Mouse (Mus musculus) kidney, postnatal 25 days (tissue): ENCODE measurements around the gene Wipi2.
A peak's percentile ranks its signal among the peaks of the same experiment; 100 is the strongest.

Experiments used
- DNase-seq, 2 experiments: peaks; one replicate each; pipeline ENCODE4 v3.0.0; 2021; ENCODE audit warnings: mixed read lengths in 2 of 2

The Wipi2 gene

DNA sequence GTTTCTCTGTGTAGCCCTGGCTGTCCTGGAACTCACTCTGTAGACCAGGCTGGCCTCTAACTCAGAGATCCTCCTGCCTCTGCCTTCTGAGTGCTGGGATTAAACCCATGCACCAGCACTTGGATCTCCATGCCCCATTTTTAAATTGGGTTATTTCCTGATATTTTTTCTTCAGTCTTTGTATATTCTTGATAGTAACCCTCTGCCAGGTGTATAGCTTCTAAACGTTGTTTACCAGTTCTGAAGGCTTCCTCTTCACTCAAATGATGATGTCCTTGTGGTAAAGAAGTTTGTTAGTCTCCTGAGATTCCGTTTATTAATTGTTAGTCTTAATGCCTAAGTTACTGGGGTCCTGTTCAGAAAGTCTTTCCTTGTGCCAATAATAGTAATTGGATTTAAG, at the start of gene Wipi2:
Gene Wipi2 (plus strand): TSS at position 301 of the 400 bp plus-strand sequence.
- DNase-seq: no peak

DNA sequence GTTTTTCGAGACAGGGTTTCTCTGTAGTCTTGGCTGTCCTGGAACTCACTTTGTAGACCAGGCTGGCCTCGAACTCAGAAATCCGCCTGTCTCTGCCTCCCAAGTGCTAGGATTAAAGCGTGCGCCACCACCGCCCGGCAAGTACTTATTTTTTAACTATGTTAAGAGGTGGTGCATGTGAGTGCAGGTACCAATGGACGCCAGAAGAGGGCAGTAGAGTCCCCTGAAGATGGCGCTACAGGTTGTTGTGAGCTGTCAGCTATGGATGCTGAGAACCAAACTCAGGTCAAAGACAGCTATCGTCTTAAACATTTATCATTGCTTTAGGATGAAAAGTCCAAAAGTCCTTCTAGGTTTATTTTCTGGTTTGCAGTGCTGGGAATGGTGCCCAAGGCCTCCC, 49.3 kb upstream of the Wipi2 start:
- no peak for DNase-seq

DNA sequence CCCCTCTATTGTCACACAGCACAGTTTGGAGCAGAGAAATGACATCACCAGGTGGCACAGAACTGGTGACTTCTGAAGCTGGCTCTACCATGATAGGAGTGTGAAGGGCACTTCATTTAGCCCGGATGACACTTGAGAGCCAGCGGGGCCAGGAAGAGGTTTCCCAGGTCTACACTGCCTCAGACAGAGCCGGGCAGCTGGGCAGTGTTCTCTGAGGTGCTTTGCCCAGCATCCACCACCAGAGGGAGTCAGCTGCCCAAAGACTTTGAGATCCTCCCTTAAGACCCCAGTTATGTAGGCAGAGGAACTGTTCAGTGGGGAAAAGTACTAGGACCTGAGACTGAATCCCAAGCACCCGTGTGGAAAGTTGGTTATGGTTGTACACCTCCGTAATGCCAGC, 46.0 kb upstream of the Wipi2 start:
- DNase-seq: peak; percentile 48 to 61

DNA sequence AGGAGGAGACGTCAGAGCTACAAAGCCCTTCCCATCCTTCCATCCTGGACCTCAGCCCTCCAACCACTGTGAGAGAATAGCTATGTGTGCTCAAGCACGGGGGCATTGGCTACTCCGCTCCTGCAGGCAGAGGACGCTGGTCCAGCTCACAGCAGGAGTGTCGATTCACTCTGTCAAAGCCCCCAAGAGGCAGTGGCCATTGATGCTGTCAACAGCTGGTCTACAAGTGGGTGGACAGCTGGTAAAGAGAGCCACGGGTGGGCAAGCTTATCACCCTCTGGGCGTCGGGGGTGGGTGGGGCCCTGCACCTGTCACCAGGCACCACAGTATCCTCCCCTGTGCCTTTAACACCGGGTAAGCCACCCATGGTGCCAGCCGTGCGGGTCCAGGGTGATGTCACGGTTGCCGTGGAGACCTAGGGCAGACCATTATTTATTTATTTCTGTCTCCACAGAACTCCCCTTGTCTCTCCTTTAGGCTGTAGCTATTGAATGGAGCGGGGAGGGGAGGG, 43.8 kb upstream of the Wipi2 start:
- DNase-seq: no peak

DNA sequence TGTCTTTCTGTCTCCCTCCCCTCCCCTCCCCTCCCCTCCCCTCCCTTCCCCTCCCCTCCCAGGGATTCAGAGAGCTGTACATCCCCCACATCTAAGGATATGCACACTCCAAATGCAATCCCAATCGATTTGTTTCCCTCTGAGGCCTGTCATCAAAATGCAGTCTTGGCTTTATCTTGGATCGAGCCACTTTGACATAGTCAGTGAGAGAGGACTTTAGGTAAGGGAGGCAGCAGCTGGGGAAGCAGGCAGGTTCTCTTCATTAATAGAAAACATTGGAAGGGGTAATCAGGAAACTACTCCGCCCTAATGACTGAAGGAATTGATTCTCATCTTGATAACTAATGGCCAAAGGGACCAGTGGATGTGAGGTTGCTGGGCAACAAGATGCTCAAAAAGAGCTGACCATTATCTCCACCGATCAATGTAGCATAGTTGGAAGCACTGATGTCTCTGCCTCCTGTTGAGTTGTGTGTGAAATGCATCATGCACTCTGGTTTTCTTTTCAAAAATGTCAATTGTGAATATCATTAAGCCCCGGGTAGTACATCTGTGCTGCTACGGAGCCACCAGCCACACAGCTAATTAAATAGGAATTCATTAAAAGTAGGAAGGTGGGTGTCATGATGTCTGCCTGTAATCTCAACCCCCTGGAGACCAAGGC, 36.4 kb upstream of the Wipi2 start:
- DNase-seq: no peak

DNA sequence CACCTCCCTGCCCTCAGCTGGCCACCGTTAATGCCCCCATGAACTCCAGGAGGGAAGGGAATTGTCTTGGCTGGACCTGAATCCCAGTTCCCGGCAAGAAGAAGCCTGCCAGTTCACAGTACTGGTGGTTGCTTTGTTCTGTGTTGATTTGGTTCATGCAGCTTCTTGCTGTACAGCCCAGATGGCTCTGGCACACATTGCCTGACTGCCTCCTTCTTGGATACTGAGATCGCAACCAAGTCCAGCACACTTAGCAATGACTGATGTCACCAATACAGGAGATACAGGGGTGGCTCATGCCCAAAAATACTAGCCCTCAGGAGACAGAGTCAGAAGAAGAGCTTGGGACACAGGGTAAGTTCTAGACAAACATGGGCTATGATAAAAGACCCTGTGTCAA, 31.8 kb upstream of the Wipi2 start:
- DNase-seq: no peak

DNA sequence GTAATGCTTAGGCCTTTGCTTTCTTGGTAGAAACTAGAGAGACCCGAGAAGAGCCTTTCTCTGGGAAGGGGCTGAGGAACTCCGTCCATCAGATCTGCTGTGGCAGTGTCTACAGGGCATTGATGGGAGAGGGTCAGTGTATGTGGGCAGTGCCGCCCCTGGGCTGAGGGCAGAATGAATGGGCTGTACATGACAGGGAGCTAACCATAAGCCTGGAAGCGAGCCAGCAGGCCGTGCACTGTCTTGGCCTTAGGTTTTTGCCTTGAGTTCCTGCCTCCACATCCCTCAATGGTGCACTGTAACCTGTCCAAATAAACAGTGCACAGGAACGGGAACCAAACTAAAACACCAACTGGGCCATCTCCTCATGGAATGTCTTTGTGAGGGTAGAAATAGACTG, 30.8 kb upstream of the Wipi2 start:
- no peak for DNase-seq

DNA sequence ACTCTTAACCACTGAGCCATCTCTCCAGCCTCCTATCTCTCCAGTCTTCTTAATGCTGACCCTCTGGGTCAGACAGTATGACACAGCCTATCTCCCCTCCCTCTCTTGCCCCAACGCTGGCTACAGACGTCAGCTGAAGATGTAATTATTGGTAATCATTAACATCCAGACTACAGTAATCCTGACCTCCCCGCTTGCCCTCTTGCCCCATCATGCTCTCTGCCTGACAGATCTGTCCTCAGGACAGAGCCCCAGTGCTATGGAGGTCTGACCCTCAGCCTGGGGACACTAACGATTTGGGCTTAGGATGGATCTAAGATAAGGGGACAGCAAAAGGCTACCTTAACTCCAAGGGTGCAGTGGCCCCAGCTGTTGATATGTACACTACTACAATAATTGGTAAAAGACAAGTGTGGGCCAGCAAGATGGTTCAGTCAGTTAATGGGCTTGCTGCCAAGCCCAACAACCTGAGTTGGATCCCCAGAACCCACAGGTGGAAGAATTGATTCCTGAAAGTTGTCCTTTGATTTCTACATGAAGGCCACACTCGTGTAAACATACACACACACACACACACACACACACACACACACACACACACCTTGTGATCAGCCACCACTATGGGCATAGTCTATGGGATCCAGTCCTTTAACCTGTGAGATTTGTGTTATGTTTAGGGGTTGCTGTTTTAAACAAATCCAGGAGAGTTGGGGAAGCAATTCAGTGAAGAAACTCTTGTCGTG, 29.7 kb upstream of the Wipi2 start:
- peak; percentile 7 to 58 for DNase-seq

DNA sequence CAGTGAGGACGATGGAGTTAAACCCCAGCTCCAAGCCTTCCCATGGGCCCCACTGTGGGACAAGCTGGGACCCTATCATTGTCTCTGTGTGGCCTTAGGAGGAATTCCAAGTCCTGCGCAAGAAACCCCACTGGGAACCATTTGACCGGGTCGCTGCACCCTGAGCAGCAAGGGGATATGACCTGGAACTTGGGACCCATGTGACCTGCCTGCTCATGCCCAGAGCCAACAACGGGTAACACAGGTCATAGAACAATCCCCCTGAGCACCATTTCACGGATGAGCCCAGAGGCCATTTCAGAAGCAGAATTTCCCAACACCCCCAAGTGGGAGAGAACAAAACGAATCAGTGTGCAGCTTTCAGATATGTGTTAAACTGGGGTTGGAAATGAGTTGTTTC, 23.1 kb upstream of the Wipi2 start:
- no peak for DNase-seq

DNA sequence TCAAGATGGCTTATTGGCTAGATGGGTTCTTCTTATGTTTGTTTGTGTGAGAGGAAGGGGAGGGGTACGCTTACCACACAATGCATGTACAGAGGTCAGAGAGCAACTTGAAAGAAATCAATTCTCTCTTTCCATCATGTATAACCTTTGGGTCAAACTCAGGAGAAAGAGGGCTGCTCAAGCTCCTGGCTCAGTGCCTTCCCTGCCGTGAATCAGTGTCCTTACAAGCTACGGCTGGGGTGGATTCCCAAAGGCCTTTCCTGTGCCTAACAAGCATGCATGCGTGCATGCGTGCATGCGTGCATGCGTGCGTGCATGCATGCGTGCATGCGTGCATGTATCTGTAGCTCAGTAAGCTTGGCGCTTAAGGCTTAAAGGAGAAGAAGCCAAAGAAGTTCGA, 22.2 kb upstream of the Wipi2 start:
- no peak for DNase-seq

DNA sequence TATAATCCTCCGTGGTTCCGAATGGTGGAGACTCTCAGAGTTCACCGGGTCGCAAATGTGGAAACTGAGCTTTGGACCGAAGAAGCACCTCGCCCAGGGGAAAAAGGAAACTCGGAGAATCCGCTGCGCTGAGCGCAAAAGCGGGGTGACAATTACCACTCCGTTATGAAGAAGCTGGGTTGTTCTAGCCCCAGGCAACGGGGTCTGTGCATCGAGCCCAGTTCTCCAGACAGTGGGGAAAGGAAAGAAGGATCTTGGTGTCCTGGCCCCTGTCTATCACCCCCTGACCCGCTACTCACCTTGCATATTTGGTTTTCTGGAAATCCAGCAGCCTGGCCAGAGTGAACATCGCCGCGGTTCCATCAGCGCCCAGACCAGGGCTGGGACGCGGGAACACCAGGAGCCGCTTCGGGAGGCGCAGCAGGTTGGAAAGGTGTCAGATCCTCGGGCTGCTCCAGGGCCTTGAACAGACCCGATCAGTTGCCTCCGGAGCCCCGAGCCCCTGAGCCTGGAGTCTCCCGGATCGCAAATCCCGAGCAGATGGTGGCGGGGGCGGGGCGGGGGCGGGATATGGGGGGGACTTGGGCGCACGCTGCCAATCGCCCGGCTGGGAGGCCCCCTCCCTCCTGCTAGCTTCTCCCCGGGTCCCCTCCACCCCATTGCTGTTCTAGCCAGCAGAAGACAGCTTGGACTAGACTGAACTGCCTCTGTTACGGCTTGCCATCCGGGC, 19.1 kb upstream of the Wipi2 start, which contains the start of gene Mmd2:
Gene Mmd2 (minus strand): TSS at position 542 of the 730 bp plus-strand sequence.
- DNase-seq: no peak

DNA sequence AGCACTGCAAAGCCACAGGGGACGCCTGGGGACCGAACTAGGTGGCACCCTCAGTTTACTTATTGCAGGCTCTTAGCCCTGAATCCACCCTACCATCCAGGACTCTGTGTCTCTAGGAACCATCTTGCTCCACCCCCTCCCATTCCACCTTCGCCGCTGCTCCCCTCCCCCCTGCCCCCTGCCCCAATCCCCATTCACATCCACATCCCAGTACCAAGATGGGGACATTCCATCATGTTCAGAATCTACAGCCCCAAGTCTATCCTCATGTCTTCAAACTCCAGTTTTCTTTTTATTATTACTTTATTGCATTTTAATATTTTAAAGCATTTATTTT, 18.5 kb upstream of the Wipi2 start:
- no peak for DNase-seq

DNA sequence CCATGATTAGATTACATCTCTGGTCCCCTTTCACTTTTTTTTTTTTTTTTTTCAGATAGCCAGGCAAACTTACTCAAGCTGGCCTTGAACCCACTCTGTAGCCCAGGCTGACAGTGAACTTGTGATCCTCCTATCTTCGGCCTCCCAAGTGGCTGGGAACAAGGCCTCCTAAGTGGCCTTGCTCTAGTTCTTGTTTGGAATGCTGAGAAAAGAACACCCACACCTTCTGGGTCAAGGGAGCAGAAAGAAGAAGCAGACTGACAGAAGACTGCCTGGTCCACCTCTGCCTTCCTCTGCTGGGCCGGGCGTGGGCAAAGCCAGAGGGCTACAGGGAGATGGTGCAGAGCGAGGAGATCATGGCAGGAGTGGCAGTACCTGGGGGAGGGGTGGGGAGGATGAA, 17.1 kb upstream of the Wipi2 start:
- no peak for DNase-seq

DNA sequence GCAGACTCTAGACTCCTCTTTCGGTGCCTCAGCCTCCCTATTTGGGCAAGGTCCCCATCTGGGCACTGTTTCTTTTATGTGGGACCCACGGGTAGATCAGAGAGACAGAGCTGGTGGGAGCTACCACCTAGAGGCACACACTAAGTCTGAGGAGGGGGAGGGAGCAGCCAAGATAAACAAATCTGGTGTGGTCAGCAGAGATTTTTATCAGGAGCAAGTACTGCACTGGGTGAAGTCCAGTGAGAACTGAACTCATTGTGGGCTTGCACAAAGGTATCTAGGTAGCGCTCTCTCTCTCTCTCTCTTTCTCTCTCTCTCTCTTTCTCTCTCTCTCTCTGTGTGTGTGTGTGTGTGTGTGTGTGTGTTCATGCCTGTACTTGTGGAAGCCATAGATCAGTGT, 13.0 kb upstream of the Wipi2 start:
- DNase-seq: no peak

DNA sequence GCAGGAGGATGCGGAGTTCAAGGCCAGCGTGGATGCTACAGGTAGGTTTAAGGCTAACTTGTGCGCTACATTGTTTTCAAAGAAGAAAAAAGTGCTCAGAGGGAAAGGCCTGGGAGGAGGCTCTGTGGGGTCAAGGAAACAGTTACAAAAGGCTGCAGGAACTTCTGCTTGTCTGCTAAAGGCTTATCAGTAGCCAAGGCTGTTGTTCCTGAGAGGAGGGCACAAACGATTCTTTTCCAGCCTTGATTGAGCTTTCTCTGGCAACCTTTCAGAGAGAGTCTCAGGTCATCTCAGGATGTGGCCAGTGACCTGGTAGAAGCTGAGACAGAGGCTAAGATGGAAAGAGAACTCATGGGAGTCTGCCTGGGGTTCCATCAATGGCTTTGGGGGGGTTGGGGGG, 11.9 kb upstream of the Wipi2 start:
- DNase-seq: no peak

DNA sequence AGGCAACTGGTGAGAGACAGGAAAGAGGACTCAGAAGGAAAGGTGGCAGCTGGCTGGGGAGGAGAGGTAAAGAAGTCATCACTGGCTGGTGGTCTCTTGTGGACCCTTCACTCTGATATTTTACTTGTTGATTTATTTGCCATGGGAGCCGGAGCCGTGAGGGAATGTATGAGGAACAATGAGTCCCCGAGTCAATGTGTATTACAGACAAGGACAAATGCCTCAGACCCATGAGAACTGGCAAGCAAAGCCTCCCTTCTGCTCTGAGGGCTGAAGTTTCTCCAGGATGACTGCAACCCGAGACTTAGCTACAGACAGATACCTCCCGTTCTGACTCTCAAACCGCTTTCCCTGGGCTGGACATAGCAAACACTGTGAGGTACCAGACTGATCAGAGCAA, 11.2 kb upstream of the Wipi2 start:
- no peak for DNase-seq

DNA sequence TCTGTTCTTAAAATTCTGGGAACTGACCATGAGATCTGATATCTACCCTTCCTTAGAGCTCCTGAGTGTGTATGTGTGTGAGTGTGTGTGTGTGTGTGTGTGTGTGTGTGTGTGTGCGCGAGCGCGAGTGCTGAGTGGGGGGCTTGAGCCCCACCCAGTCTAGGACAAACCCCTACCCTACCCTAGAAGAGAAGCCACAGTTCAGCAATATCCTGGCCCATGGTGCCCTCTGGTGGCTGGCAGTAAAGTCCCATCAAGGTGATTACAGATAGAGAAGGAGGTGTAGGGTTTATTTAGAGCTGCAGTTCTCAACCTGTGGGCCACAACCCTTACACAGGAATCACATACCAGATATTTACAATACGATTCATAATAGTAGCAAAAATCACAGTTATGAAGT, 7.6 kb upstream of the Wipi2 start:
- DNase-seq: peak; percentile 62 to 70

DNA sequence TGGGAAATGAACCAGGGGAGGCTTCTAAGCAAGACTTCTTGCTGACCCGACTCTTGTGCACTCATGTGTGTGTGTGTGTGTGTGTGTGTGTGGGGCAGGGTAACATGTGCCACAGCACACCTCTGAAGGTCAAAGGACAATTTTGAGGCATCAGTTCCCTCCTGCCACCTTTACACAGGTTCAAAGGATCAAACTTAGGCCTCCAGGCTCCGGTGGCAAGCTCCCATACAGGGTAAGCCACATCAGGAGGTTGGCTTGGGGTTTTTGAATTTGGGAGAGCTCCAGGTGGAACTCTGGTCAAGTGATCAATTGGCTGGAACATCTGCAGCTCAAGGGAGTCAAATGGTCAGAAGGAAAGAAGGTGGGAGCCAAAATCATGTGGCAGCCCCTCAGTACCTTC, 6.1 kb upstream of the Wipi2 start:
- peak; percentile 24 to 68 for DNase-seq

DNA sequence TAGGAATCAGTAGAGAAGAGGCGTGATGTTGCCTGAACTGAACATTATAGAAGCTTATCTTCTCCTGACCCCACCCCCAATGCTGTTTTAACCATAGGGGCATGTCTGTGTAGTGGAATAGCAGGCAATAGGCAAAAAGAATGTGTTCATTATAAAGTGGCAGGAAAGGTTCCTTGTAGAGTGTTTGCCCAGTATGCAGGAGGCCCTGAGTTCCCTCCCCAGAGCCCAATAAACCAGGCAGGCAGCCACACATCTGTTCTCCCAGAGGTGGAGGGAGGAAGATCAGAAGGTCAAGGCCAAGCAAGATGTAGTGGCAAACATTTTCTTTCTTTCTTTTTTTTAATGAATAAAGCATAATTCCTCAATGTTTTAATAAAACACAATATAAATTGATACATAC, 5.4 kb upstream of the Wipi2 start:
- no peak for DNase-seq

DNA sequence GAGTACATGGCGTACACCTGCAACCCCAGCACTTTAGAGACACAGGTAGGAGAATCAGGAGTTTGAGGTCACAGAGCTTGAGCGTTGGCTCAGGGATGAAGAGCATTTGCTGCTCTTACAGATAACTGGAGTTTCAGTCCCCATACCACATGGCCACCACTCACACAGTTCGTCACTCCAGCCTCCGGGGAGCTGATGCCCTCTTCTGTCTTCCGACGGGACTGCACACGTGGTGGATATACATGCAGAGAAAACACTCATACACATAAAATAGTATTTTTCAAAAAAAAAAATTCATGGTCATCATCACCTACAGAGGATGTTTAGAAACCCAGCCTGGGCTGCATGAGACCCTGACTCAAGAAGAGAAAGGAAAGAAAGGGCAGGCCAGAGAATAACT, 4.4 kb upstream of the Wipi2 start:
- no peak for DNase-seq

DNA sequence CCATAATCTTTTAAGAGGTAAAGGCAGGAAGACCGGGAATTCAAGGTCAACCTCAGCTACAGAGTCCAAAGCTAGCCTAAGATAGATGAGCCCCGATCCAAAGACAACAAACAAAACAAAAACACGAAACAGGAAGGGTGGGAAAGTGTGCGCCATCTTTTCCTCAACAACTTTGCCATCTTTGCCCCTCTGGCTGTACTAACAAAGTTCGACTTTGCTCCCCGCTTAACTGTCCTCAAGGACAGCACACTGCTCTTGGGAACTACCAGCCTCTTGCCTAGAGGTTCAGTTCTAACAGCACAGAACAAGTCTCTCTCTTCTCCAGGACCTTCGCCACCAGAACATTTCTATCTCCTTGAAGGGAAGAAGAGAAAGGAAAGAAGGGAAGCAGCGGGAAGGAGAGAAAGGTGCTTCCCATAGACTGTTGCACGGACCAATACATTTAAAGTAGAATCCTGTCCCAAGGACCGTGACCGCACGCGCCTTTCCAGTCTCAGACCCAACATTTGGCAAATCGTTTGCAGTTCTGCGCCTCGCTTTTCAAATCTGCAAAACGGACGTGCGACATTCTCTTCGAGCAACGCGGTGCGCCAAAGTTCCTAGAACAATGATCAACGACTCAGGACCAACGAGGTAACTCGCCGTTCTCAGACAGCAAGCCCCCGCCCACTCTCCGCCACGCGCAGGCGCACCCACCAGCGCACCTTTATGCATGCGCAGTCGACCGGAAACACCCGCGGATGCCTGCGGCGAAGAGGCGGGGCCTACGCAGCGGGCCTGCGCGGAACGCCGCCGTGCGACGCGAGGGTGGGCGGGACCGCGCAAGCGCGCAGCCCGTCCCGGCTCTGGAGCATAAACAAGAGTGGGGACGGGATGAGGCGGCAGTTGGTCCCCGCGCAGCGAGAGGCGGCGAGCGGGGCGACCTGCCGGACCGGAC, 1.5 kb downstream of the Wipi2 start:
- peak; percentile 98 for DNase-seq

DNA sequence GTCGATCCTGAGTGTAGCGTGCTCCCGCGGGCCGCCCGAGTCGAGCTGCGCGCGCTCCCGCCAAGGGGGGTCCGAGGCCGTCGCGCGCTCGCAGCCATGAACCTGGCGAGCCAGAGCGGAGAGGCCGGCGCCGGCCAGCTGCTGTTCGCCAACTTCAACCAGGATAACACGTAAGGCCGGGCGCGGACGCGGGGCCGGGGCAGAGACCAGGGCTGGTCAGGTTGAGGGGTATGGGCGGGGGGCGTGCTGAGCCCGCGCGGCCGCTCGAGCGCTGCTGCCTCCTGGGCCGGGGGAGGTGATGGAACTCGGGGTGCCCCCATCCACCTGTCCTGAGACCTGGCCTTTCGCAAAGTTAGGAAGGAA, 2.1 kb downstream of the Wipi2 start:
- DNase-seq: no peak

DNA sequence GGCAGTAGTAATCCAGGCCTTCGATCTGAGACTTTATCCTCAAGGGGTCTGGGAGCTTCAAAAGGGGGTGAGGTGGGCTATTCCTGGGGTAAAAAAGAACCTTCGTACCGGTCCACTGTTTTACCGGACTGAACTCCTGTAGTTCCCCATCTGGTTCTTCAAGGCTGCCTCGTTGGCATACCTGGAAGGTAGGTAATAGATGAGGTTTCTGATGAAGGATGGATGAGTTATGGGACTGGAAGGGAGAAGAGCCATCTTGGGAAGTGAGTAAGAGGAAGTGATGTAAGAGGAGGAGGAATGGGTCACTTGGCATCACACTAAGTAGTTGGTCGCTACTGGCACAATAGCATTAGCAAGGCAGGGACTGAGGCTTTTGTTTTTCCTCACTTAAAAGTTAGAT, 2.7 kb downstream of the Wipi2 start:
- no peak for DNase-seq
